Mouse (Mus musculus) adrenal gland, adult 2 months (tissue): ENCODE data around the gene Mfsd11. TPM values are rescaled to one million over a fixed set of nuclear protein-coding genes. Genes with fewer than 3 reads are reported as not detected.

ENCODE experiments used
- DNase-seq: peaks from one replicate; pipeline ENCODE4 v3.0.0; 2021
- long read RNA-seq: library from polyadenylated mRNA; stranded (forward); transcript quantifications from one replicate; pipeline ENCODE4 v2.0.0, GENCODE M21; 2021
- polyA plus RNA-seq: library from polyadenylated mRNA; depleted of rRNA; stranded (reverse); fragments of >200 nt; gene quantifications from 2 replicates; pipeline ENCODE4 v1.2.3, GENCODE M21; 2012; rRNA removed
- total RNA-seq, 2 experiments: library from RNA; stranded (reverse); gene quantifications; 2 replicates each; pipeline ENCODE4 v1.2.3; 2021

Gene Mfsd11
- total RNA-seq, result 10 to 100 TPM; 31.3 to 43.6 TPM
- 36.8 and 48.1 TPM in 2 replicates for polyA plus RNA-seq
- long read RNA-seq, transcript Mfsd11-201 (13 exons, 3,298 nt), result major isoform, 14 of 41 reads
- long read RNA-seq, partial matches to known transcripts, result 1 of 41 reads
- long read RNA-seq, other reads (novel, unspliced or antisense), result 25 of 41 reads

DNA sequence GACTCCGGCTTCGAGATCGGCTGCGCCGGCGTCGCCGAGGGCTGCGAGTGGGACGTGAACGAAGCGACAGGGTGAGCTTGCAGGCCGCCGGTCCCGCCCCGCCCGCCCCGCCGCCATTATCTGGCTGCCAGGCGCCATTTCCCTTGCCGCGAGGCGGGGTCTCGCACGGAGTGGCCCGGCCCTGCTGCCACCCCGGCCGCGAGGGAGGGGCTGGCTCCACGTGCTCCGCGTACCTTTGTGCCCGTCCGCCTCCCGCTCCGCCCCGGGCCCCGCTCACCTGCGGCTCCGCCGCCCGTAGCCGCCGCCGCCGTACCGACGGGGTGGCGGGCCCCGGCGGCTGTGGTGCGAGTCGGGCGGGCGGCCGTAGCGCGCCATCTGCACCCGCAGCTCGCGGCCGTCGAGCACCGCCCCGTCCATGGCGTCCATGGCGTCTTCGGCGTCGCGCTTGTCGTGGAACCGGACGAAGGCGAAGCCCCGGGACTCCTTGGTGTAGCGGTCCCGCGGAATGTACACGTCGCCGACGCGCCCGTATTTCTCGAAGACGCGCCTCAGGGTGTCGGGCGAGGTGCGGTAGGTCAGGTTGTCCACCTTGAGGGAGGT, at the start of gene Mfsd11:
Gene Mfsd11 (plus strand): TSS at position 150 of the 600 bp plus-strand sequence.
- DNase-seq, result peak; percentile 92

GRCm38 (mm10) chr11:116802709-116803108, 49.5 kb upstream of the Mfsd11 start:
- no peak for DNase-seq

DNA sequence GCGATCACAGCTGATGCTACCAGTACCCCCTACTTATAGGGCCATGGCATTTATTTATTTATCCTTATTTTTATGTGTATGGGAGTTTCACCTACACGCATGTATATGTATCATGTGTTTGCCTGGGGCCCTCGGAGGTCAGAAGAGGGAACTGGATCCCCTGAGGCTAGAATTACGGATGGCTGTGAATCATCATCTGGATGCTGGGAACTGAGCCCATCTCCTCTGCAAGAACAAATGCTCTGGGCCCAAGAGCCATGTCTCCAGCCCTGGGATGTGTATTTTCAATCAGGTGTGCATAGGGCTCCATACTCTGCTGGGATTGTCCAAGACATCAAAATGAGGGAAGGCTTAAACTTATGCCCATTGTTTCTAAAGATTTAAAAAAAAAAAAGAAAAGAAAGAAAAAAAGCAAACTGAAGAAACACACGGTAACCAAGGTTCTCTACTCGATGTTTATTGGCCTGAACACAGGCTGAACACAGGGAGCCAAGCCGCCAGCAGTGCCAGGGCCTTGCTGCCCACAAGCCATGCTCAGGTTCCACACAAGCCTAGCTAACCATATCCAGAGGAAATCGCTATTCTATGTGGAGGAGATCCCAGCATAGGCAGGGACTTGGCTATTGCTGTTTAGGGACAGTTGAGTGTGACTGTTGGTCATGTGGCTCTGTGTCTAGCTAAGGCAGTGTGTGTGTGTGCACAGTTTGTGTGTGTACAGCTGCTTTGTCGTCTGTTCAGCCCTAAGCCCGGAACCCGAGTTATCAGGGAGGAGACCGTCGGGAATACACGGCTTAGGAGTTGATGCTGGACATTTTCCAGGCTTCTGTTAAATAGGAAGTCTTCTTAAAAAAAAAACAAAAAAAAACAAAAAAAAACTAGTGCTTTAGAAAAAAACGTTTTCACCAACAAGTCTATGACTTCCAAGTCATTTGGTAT, 45.8 kb upstream of the Mfsd11 start:
- no peak for DNase-seq

DNA sequence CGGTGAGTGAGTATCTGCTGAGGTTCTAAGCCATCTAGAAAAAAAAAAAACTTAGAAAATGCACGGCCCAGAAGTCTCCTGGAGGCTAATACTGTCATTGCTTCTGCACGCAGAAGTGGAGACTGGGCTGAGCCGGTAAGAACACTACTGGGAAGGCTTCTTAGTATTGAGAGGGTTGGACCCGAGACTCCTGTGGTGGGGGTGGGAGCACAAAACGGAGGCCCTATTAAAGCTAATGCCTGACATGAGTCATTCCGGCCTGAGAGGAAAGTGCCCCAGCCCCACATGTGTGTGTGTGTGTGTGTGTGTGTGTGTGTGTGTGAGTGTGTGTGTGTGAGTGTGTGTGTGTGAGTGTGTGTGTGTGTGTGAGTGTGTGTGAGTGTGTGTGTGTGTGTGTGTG, 45.1 kb upstream of the Mfsd11 start:
- no peak for DNase-seq

DNA sequence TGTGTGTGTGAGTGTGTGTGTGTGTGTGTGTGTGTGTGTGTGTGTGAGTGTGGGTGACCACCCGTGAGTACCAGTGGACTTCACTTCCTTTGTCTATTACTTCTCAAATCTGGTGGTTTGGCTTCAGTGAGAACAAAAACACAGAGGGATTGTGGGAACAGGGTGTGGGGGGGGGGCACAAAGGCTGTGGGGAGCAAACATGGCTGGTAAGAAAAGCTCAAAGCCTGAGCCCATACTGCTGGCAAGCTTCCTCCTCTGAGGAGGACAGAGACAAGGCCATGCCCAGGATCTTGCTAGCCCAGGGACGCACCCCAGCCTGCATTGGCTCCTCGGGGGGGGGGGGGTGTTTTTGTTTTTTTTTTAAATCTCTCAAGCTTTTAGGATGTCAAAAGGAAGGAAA, 44.7 kb upstream of the Mfsd11 start:
- no peak for DNase-seq

GRCm38 (mm10) chr11:116807938-116808606, 44.2 kb upstream of the Mfsd11 start:
- DNase-seq, result peak; percentile 85

DNA sequence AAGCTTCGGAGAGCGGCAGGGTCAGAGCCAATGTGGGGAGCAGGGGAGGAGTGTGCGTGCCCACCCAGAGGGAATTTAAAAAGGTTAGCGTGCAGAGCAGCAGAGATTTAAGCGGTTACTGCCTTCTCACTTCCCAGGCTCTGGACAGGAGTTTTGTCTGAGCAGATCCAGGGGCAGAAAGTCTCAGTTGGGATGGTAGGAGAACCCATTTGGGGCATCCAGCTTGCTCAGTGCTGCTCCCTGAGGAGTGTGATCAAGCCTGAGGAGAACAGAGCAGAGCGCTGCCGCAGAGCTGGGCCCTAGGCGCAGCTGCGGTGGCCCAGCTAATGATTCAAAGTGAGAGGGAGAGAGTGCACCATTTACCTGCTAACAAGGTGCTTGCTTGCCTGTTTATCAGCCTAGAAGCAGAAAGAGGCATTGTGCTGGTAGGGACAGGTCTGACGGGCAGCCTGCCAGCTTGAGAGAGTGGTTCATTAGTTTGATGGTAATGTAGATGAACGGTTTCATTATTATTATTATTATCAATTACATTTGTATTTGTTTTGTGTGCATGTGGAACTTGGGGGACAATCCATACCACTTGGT, 43.3 kb upstream of the Mfsd11 start:
- DNase-seq, result no peak

GRCm38 (mm10) chr11:116809520-116809919, 42.7 kb upstream of the Mfsd11 start:
- no peak for DNase-seq

DNA sequence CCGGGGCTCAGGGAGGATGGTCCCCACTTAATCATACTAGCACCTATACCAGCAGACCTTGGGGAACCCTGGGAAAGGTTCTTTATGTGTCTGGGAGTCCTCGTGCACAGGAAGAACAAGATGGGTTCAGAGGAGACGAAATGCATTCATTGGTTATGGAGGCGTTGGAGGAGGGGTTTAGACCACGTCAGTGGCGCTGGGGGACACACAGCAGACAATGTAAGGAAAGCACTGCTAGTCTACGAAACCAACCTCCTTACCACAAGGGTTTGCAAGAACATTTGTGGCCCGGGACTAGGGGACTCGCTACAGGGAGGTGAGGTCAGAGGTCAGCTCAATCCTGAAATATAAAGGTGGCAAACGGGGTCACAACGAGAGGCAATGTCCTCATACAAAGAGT, 41.7 kb upstream of the Mfsd11 start:
- no peak for DNase-seq

DNA sequence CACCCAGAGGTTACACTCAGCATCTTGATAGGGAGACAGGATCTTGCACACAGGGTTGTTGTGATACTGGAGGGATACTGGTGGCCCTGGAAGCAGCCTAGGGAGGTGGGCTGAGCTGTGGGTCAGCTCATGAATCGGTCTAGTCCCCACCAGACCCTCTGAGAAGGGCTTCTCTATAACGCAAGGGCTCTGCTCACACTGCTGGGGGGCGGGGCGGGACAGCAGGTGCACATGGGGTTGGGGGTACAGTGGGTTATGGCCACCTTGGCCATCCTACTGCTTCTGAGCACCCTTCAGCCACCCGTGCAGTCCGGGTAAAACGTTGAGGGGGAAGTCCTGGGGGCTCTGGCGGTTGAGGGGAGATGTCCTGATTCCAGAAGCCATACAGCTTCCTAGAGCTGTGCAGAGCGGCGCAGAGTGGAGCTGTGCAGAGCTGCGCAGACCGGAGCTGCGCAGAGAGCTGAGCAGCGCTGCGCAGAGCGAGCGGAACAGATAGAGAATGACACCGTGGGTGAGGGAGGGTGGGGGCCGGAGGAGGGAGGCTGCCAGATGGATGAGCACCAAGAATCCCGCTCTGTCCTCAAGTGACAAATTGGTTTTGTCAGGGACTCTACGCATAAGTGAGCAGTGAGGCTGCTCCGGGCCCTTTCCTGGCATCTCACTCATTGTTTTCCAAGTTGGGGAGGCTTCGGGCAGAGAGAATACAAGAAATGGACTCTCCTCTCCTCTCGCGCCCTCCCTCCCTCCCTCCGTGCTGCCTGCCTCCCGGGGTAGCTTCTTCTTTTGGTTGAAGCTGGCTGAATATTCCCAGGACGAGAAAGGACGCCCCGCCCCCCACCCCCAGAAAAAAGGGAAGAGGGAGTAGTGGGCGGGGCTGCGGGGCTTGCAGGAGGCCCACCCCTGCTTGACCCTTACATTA, 41.0 kb upstream of the Mfsd11 start:
- peak; percentile 83 for DNase-seq

- DNase-seq, result no peak
Observed at GRCm38 (mm10) chr11:116812793-116813529, 39.3 kb upstream of the Mfsd11 start.

GRCm38 (mm10) chr11:116813610-116814009, 38.6 kb upstream of the Mfsd11 start:
- no peak for DNase-seq

DNA sequence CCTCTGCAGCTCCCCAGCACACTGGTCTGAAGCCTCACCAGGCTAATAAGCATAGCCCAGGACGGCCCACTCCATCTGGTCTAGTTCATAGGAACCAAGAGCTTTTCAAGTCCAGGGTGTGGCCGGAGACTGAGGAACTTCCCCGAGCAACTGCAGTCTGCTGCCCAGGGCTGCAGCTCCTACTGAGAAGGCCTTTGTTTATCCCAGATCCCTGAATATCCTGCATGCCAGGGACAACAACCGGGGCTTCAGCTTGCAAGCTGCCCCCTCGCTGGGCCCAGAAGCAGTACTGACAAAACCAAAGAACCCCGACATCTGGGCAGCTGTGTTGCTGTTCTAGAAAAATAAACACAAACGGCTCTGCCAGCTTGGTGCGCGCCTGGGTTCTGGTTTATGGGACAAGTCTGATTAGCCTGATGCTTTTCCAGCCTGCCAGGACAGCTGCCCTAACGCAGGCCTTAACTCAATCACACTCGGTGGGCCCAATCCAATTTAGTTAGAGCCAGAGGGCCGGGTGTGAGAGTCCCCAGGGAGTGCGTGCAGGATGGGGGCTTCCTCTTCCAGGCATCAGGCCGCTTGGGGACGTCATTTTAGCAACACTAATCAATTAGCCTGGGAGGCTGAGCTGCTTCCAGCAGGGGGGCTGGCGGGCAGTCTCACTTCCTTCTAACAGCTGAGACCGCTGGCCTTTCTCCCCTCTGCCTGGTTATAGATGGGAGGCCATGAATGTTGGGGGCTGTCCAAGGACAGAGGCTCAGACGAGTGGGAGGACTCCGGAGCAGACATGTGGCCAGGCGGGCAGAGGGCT, 38.0 kb upstream of the Mfsd11 start:
- peak; percentile 44 for DNase-seq

DNA sequence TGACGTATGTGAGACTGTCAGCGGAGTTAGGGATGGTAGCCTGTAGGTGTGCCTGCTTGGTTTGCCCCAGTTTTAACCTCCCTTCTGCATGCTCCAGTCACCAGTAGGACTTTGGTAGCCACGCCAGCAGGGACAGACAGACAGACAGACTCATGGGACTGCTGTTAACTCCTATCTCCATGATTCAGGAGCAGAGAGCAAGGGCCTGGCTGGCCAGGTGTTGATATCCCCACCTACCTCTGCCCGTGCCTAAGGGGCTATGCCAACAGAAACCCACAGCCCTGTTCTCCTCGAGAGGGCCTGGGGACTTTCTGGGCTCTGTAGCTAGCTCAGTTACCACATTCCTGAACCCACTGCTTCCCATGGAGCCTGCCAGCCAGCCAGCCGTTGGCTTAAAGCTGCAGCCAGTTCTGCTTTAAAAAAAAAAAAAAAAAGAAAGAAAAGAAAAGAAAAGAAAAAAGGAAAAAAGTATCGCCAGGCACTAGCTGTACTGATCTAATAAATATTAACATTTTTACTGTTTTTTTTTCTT, 37.3 kb upstream of the Mfsd11 start:
- DNase-seq, result no peak

GRCm38 (mm10) chr11:116816769-116817168, 35.5 kb upstream of the Mfsd11 start:
- peak; percentile 61 for DNase-seq

GRCm38 (mm10) chr11:116817567-116817966, 34.7 kb upstream of the Mfsd11 start:
- DNase-seq, result no peak

DNA sequence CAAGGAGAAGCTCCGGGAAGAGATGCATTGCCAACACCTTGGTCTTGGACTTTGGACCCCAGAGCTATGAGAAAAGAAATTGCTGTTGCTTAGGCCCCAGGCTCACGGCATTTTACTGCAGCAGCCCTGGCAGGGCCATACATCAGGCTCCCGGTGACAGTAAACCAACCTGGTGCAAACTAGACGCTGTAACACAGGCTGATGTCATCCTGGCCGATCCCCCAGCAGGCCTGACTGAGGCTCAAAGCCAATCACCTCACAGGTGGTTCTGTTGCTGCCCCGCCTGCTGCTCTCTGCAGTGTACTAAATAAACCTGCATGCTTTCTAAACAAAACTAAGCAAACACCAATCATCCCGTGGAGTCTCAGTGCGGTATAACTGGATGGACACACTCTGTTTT, 33.5 kb upstream of the Mfsd11 start:
- DNase-seq, result no peak

- DNase-seq, result no peak
Observed at GRCm38 (mm10) chr11:116819932-116820593, 32.2 kb upstream of the Mfsd11 start.
